Mouse (Mus musculus) liver, postnatal 0 days (tissue): ENCODE measurements around the gene Vav2.

Experiments
- CTCF ChIP-seq: sonication (generic); IDR thresholded peaks from 2 replicates; pipeline ENCODE4 v1.5.1; 2016; ENCODE audit warnings: antibody characterized with exemption, low read depth
- EP300 ChIP-seq: IDR thresholded peaks from 2 replicates; pipeline ENCODE4 v1.6.1; 2016; ENCODE audit warnings: antibody characterized with exemption, low read depth, mild to moderate bottlenecking

DNA sequence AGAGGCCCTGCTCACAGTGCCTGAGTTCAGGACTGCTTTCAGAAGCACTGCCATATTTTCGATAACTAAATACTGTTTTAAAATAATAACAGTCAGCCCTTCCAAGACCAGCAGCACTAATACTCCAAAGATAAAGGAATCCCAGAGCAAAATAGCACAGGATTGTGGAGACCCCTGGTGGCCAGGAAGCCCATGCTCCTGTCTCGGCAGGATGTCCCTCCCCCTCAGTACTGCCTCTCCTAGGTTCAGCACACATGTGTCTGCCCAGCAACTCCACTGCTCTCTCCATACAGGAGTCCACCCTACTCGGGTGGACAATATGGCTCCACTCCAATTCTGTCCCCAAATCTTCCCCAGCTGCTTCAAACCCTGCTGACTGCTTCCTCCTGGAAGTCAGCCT lies 191.1 kb downstream of the Vav2 start:
- TF ChIP-seq CTCF (peak; percentile 76), EP300 (no peak)
